Mouse (Mus musculus): ENCODE data around the gene Cacna1d. TPM values are rescaled to one million over a fixed set of nuclear protein-coding genes. Genes with fewer than 3 reads are reported as not detected.

Gene Cacna1d
- total and polyA plus RNA-seq, 3 experiments: 0.04 to 0.66 (median 0.08) TPM

DNA sequence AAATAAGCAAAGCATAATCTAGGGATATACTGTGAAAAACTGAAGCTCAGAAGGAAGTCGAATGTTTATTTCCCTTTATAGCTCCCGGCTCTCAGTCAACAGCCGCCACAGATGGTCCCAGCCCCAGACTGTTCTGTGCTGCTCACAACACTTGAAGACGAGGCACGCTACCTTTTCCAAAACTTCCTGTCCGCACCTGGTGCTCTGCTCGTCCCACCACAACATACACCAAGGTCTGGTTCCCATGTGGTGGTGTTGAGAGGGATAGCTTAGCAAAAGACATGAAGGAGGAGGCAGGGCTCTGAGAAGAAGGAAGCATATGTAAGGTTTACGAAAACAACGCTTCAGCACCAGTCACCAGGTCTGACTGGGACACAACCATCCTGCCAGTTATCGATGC lies 207.2 kb downstream of the Cacna1d start:
- H3K4me3 ChIP-seq (replicated peaks in 1 of 3; ENCODE audit: low read depth in 2 of 3, low read length in 2 of 3, poor library complexity in 1 of 3): no peak overlapping the region
- no peaks in the 10 kb centered on the region for H3K27me3 ChIP-seq (replicated peaks)
- H3K36me3 ChIP-seq (replicated peaks in 1 of 2; ENCODE audit: control insufficient read depth in 1 of 2, insufficient read depth in 1 of 2, low read length in 1 of 2): no peaks in the 10 kb centered on the region
- no peak overlapping the region for H3K9ac ChIP-seq (ENCODE audit: insufficient read depth, low read depth)
- dilution Hi-C loops (cut with MboI; ENCODE audit: extremely low pct_ligation_motif_present, extremely low pct_unique_long_range_greater_than_20kb, low sequenced_read_pairs): no loop called here
- no peak for DNase-seq (ENCODE audit: extremely low read depth)
- in situ Hi-C loops (cut with MboI; ENCODE audit: low pct_ligation_motif_present, low pct_unique_long_range_greater_than_20kb, low sequenced_read_pairs): no loop called here
- H3K9me3 ChIP-seq (replicated peaks; ENCODE audit: low read length): no peaks in the 10 kb centered on the region
- no peak overlapping the region for H3K4me2 ChIP-seq (ENCODE audit: insufficient read depth, low read depth, poor library complexity, severe bottlenecking)
- H3K79me2 ChIP-seq (replicated peaks; ENCODE audit: control insufficient read depth, extremely low read depth, insufficient read depth, poor library complexity, severe bottlenecking): no peaks in the 10 kb centered on the region
- H3K27ac ChIP-seq (ENCODE audit: insufficient read depth, low read depth): no peak overlapping the region
- TF ChIP-seq NRF1 (IDR thresholded peaks at IDR 0.05; ENCODE audit: low read depth, low read length) (no peak), CHD2 (IDR thresholded peaks at IDR 0.05; ENCODE audit: low read length) (no peak), ETS1 (conservative IDR thresholded peaks at IDR 0.05; ENCODE audit: low read depth, low read length) (no peak), MAZ (IDR thresholded peaks at IDR 0.05; ENCODE audit: low read depth, low read length) (no peak), POLR2AphosphoS2 (IDR thresholded peaks at IDR 0.05; ENCODE audit: low read depth, low read length) (no peak), TBP (conservative IDR thresholded peaks at IDR 0.05; ENCODE audit: low read depth, low read length) (no peak), ZNF384 (IDR thresholded peaks at IDR 0.05; ENCODE audit: low read depth, low read length) (no peak), ZC3H11A (IDR thresholded peaks at IDR 0.05; ENCODE audit: low read depth, low read length) (no peak), MAFK (IDR thresholded peaks at IDR 0.05; ENCODE audit: insufficient replicate concordance, low read length) (no peak), JUN (IDR thresholded peaks at IDR 0.05; ENCODE audit: insufficient read depth, low read depth, low read length) (no peak), BHLHE40 (IDR thresholded peaks at IDR 0.05; ENCODE audit: low read depth, low read length) (no peak)
- H3K4me1 ChIP-seq (ENCODE audit: control insufficient read depth in 1 of 2, insufficient read depth in 2 of 2): peaks cover 0 to 3% of the 10 kb centered on the region in 2 experiments; a peak in 1 of 4 replicates

DNA sequence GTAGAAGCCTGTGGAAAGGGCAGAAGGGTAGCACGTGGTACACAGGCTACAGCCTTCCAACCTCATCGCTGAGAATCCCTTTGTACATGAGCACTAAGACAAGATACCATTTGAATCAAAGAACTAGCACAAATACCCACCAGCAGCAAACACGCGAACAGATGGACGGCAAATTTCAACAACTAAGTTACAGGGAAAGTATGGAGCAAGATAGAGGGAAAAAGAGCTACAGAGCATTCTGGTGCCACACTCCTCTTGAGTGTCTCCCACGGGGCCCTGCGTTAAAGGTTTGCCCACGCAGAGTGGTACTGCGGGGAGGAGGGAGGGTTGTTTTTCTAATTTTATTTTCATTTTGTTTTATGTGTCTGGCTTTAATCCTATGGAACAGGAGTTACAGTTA lies 215.7 kb downstream of the Cacna1d start:
- dilution Hi-C loops (cut with MboI; ENCODE audit: extremely low pct_ligation_motif_present, extremely low pct_unique_long_range_greater_than_20kb, low sequenced_read_pairs): no loop called here
- no peak overlapping the region for H3K9ac ChIP-seq (ENCODE audit: insufficient read depth, low read depth)
- no peak overlapping the region for H3K4me2 ChIP-seq (ENCODE audit: insufficient read depth, low read depth, poor library complexity, severe bottlenecking)
- peaks cover 5 to 14% of the 10 kb centered on the region in 2 experiments; a peak in 3 of 4 replicates for H3K4me1 ChIP-seq (ENCODE audit: control insufficient read depth in 1 of 2, insufficient read depth in 2 of 2)
- no peaks in the 10 kb centered on the region for H3K36me3 ChIP-seq (replicated peaks in 1 of 2; ENCODE audit: control insufficient read depth in 1 of 2, insufficient read depth in 1 of 2, low read length in 1 of 2)
- no peak for DNase-seq (ENCODE audit: extremely low read depth)
- H3K27ac ChIP-seq (ENCODE audit: insufficient read depth, low read depth): no peak overlapping the region
- no peak overlapping the region for H3K4me3 ChIP-seq (replicated peaks in 1 of 3; ENCODE audit: low read depth in 2 of 3, low read length in 2 of 3, poor library complexity in 1 of 3)
- H3K27me3 ChIP-seq (replicated peaks): no peaks in the 10 kb centered on the region
- in situ Hi-C loops (cut with MboI; ENCODE audit: low pct_ligation_motif_present, low pct_unique_long_range_greater_than_20kb, low sequenced_read_pairs): no loop called here
- TF ChIP-seq EP300 (IDR thresholded peaks at IDR 0.05; ENCODE audit: low read length) (no peak), UBTF (IDR thresholded peaks at IDR 0.05; ENCODE audit: low read depth, low read length) (no peak), RCOR1 (conservative IDR thresholded peaks at IDR 0.05; ENCODE audit: low read depth, low read length) (no peak)
- H3K9me3 ChIP-seq (replicated peaks; ENCODE audit: low read length): no peaks in the 10 kb centered on the region
- no peaks in the 10 kb centered on the region for H3K79me2 ChIP-seq (replicated peaks; ENCODE audit: control insufficient read depth, extremely low read depth, insufficient read depth, poor library complexity, severe bottlenecking)

DNA sequence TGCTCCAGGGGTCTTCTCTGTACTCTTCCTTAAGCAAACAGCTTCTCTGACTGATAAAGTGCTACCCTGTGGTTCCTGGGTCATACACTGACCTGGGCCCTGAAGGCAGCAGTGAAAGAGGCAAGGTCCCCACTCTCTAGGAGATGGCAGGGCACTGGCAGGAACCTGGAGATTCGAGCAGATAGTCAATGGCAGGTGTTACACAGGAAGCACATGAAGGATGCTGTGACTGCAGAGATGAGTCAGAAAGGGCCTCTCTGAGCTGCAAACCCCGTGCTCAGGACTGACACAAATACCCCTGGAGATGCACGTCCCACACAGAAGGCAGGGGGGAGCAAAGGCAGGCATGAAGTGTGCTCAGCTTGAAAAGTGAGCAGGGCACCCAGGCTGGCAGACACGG lies 218.3 kb downstream of the Cacna1d start:
- no peak for TF ChIP-seq POLR2AphosphoS2 (IDR thresholded peaks at IDR 0.05; ENCODE audit: low read depth, low read length)
- TF ChIP-seq JUN (IDR thresholded peaks at IDR 0.05; ENCODE audit: insufficient read depth, low read depth, low read length): no peak
- no peak for TF ChIP-seq TBP (conservative IDR thresholded peaks at IDR 0.05; ENCODE audit: low read depth, low read length)
- TF ChIP-seq ETS1 (conservative IDR thresholded peaks at IDR 0.05; ENCODE audit: low read depth, low read length): 0 out of 2 replicates have a peak, but pooled peaks have one; percentile 11
- peak; percentile 44; the same call in 1 of the 2 replicates for TF ChIP-seq BHLHE40 (IDR thresholded peaks at IDR 0.05; ENCODE audit: low read depth, low read length)
- TF ChIP-seq CHD2 (IDR thresholded peaks at IDR 0.05; ENCODE audit: low read length): no peak
- no peak for TF ChIP-seq HCFC1 (IDR thresholded peaks at IDR 0.05; ENCODE audit: low read depth, low read length)
- TF ChIP-seq ZNF384 (IDR thresholded peaks at IDR 0.05; ENCODE audit: low read depth, low read length): no peak
- no peak for TF ChIP-seq KAT2A (IDR thresholded peaks at IDR 0.05; ENCODE audit: insufficient replicate concordance, low read length)
- TF ChIP-seq POLR2A (IDR thresholded peaks at IDR 0.05; ENCODE audit: low read depth, low read length): no peak
- TF ChIP-seq ZKSCAN1 (IDR thresholded peaks at IDR 0.05; ENCODE audit: borderline replicate concordance, low read depth, low read length): no peak
- no peak for TF ChIP-seq MEF2A (IDR thresholded peaks at IDR 0.05; ENCODE audit: borderline replicate concordance, low read depth, low read length)
- no peak for TF ChIP-seq SMC3 (IDR thresholded peaks at IDR 0.05; ENCODE audit: low read depth, low read length)
- no peak for TF ChIP-seq MAFK (IDR thresholded peaks at IDR 0.05; ENCODE audit: insufficient replicate concordance, low read length)
- no peak overlapping the region for H3K9ac ChIP-seq (ENCODE audit: insufficient read depth, low read depth)
- no peak overlapping the region for H3K4me3 ChIP-seq (replicated peaks in 1 of 3; ENCODE audit: low read depth in 2 of 3, low read length in 2 of 3, poor library complexity in 1 of 3)
- H3K79me2 ChIP-seq (replicated peaks; ENCODE audit: control insufficient read depth, extremely low read depth, insufficient read depth, poor library complexity, severe bottlenecking): no peaks in the 10 kb centered on the region
- no peaks in the 10 kb centered on the region for H3K27me3 ChIP-seq (replicated peaks)
- no peak overlapping the region for H3K4me2 ChIP-seq (ENCODE audit: insufficient read depth, low read depth, poor library complexity, severe bottlenecking)
- H3K27ac ChIP-seq (ENCODE audit: insufficient read depth, low read depth): no peak overlapping the region
- dilution Hi-C loops (cut with MboI; ENCODE audit: extremely low pct_ligation_motif_present, extremely low pct_unique_long_range_greater_than_20kb, low sequenced_read_pairs) (no loop called here), in situ Hi-C loops (cut with MboI; ENCODE audit: low pct_ligation_motif_present, low pct_unique_long_range_greater_than_20kb, low sequenced_read_pairs) (no loop called here)
- no peaks in the 10 kb centered on the region for H3K36me3 ChIP-seq (replicated peaks in 1 of 2; ENCODE audit: control insufficient read depth in 1 of 2, insufficient read depth in 1 of 2, low read length in 1 of 2)
- H3K9me3 ChIP-seq (replicated peaks; ENCODE audit: low read length): no peaks in the 10 kb centered on the region
- H3K4me1 ChIP-seq (ENCODE audit: control insufficient read depth in 1 of 2, insufficient read depth in 2 of 2): peaks cover 5 to 14% of the 10 kb centered on the region in 2 experiments; a peak in 3 of 4 replicates
- DNase-seq (ENCODE audit: extremely low read depth): peak; percentile 45

Measured in CH12.LX (cell line).